Mouse (Mus musculus) testis, adult 2 months (tissue): ENCODE data around the gene Drd1.

Experiments
- CTCF ChIP-seq: fragments of 200-500 bp; IDR thresholded peaks from 2 replicates; pipeline ENCODE4 v1.5.1; 2012; ENCODE audit warnings: low read depth, mild to moderate bottlenecking, inconsistent platforms, low read length, moderate library complexity; ENCODE audit not compliant: control insufficient read depth, insufficient read depth, insufficient replicate concordance
- POLR2A ChIP-seq: fragments of 200-500 bp; IDR thresholded peaks from 2 replicates; pipeline ENCODE4 v1.6.1; 2012; ENCODE audit warnings: low read depth, mild to moderate bottlenecking, inconsistent platforms, low read length, moderate library complexity; ENCODE audit not compliant: control insufficient read depth

DNA sequence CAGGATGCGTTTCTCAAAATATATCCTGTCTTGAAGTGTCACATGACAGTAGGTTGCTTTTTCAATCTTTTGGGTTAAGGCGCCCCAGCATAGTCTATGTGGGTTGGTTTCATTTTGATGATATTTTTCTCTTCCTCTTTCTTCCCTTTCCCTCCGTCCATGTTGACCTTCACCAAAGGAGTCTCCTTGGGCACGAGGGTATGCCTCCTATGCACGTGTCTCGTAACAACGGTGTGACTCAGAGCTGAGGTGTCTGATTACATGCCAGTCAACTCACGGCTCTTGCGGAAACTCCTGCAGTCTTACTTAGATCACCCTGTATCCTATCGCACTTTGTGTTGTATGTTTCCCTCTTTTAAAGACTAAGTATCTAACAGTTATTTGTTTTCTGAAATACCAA, 48.4 kb upstream of the Drd1 start:
- no peak for TF ChIP-seq CTCF
- TF ChIP-seq POLR2A, result no peak
